Mouse (Mus musculus): Measurements from ENCODE around the gene Crebl2.

- TF ChIP-seq POLR2A (IDR thresholded peaks at IDR 0.05; ENCODE audit: insufficient read depth, low read length) (no peak), CTCF (IDR thresholded peaks at IDR 0.05; ENCODE audit: low read depth, low read length) (no peak)
Measured at GRCm38 (mm10) chr6:134846308-134846707, 16.4 kb downstream of the Crebl2 start.
